Mouse (Mus musculus): ENCODE data around the gene Ccser1.

- TF ChIP-seq POLR2A (IDR thresholded peaks at IDR 0.05; ENCODE audit: insufficient read depth, low read depth, low read length) = no peak
- no peak for TF ChIP-seq EP300 (IDR thresholded peaks at IDR 0.05; ENCODE audit: insufficient read depth, low read depth, low read length)
Observed at GRCm38 (mm10) chr6:61540732-61541131, 360.6 kb downstream of the Ccser1 start.

All from heart, adult 2 months (tissue).